Mouse (Mus musculus) myocyte (in vitro differentiated cells): ENCODE results near the gene Fat3.

ENCODE experiments used
- CEBPB ChIP-seq: IDR thresholded peaks from 2 replicates; pipeline ENCODE4 v1.6.1; 2011; ENCODE audit warnings: mild to moderate bottlenecking, moderate library complexity; ENCODE audit not compliant: poor library complexity, insufficient read depth, severe bottlenecking
- MAX ChIP-seq: IDR thresholded peaks from one replicate; pipeline ENCODE4 v1.6.1; 2011; ENCODE audit warnings: low read depth, mild to moderate bottlenecking, control low read depth
- MYOD1 ChIP-seq, 3 experiments: IDR thresholded peaks; one replicate each; pipeline ENCODE4 v1.6.1; 2011; ENCODE audit warnings: control low read depth in 2 of 3, low read depth in 2 of 3, mild to moderate bottlenecking in 2 of 3, moderate library complexity in 1 of 3; ENCODE audit not compliant: insufficient read length in 2 of 3, control insufficient read depth in 1 of 3
- MYOG ChIP-seq, 3 experiments: IDR thresholded peaks; one replicate each; pipeline ENCODE4 v1.6.1; 2011; ENCODE audit warnings: control low read depth in 2 of 3, low read depth in 2 of 3, mild to moderate bottlenecking in 2 of 3; ENCODE audit not compliant: insufficient read length in 2 of 3, control insufficient read depth in 1 of 3, insufficient read depth in 1 of 3
- POLR2A ChIP-seq: IDR thresholded peaks from one replicate; pipeline ENCODE4 v1.6.1; 2011; ENCODE audit warnings: low read depth, mild to moderate bottlenecking, control low read depth, moderate library complexity; ENCODE audit not compliant: insufficient read length
- SRF ChIP-seq: IDR thresholded peaks from one replicate; pipeline ENCODE4 v1.6.1; 2011; ENCODE audit warnings: low read depth; ENCODE audit not compliant: control insufficient read depth, insufficient read length
- TCF3 ChIP-seq: IDR thresholded peaks from one replicate; pipeline ENCODE4 v1.6.1; 2011; ENCODE audit warnings: low read depth, control low read depth; ENCODE audit not compliant: insufficient read length
- USF1 ChIP-seq: IDR thresholded peaks from one replicate; pipeline ENCODE4 v1.6.1; 2011; ENCODE audit warnings: low read depth, mild to moderate bottlenecking, control low read depth, moderate library complexity

DNA sequence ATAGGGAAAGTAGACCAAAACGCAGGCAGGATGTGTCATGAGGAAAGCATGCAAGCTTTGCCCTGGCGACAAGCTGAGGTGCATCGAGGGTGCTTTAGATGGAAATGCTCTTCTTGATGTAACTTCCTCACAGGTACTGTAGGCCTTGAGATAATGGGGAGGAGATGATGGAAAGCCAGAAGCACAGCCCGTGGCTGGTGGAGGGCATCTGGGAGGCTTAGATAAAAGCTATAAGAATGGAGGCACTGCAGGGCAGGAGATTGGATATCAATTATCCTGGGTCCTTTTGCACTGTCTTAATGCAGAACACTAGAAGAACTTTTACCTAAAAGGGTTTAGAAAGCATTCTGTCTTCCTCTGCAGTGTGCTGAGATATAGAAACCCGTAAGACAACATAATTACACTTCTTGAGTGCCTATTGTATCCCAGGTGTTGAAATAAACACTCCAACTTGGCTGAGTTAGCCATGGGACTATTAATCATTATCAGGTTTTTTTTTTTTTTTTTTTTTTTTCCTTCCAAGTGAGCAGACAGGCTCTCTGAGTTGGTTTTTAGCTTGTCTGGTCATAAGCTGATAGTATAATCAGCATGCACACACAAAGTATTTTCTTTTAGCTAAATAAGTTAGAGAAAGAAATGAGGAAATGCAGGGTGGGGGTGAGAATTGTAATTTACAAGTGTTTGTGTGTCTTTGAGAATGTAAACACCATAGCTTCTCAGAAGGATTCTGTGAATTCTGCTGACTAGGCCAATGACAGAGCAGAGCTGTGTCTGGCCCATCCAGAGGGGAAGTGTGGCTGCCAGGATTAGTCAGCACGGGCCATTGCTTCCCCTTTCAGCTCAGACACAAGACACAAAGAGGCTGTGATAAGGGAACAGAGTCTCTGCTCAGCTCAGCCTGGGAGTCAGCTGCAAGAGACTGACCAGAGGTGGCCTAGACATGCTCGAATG is 286.1 kb downstream of the Fat3 start:
- TF ChIP-seq POLR2A, result no peak
- TF ChIP-seq CEBPB, result no peak
- no peak for TF ChIP-seq USF1
- no peak for TF ChIP-seq MYOG (IDR thresholded peaks at IDR 0.05; ENCODE audit: control insufficient read depth in 1 of 3, insufficient read depth in 1 of 3, insufficient read length in 2 of 3, low read depth in 2 of 3)
- no peak for TF ChIP-seq MAX
- no peak for TF ChIP-seq SRF
- no peak for TF ChIP-seq TCF3
- no peak for TF ChIP-seq MYOD1 (IDR thresholded peaks at IDR 0.05; ENCODE audit: control insufficient read depth in 1 of 3, insufficient read length in 2 of 3, low read depth in 2 of 3)
